Mouse (Mus musculus) ovary, postnatal 14 days (tissue): ENCODE measurements at regions not wholly inside any gene's neighbourhood (a gene's known extent, or its start where the extent isn't known, plus 50 kb on each side); places are given as distances from the start of the nearest gene placed in this dataset.

Source experiments
- DNase-seq: peaks from one replicate; pipeline ENCODE4 v3.0.0; 2022; ENCODE audit warnings: low spot score

DNA sequence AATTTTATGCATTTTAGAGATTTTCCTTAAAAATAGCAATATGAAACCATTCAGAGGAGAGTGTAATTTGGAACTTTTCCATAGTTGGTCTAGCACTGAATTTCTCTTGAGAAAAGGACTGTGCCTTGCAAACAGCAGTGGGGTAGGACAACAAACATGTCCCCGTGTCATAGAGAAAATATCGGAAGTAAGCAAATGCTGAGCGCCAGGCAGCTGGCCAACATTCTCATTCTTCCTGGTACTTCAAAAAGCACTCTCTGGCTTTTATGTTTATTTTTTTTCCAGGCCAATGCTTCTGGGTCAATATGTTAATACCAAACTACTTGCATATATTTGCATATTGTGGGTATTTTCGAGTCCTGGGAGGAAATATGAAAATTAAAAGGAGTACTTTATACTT, 568.5 kb downstream of the Btbd3 start:
- DNase-seq, result no peak

DNA sequence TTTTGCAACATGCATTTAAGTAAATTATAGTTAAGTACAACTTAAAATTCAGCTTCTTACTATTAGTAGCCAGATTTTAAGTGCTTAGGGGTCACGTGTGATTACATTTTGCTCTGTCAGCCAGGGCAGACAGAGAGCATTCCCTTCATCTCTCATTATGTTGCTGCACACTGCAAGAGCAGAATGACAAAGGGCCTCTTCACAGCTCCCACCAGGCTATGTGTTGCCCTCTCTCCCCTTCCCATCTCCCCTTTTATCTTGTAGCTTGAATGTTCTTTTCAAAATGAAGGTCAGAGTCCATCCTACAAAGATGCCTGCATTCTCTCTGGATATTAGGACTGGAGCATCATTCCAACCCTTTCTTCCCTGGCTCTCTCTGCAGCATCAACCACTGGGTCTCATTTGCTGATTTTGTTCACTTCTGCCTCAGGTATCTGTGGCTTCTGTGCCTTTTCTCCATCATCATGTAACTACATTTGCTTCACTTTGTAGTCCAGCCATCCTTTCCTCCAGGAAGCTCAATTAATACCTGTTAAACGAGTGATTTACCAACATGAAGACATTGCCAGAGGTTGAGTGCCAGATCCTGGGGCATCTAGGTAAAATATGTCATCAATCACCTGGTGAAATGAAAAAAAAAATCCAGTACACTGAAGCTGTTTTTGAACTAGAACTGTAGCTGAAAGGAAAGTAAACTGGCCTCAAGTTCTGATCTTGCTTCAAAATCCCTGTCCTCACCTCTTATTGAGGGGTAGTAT, 571.6 kb downstream of the Btbd3 start:
- no peak for DNase-seq

DNA sequence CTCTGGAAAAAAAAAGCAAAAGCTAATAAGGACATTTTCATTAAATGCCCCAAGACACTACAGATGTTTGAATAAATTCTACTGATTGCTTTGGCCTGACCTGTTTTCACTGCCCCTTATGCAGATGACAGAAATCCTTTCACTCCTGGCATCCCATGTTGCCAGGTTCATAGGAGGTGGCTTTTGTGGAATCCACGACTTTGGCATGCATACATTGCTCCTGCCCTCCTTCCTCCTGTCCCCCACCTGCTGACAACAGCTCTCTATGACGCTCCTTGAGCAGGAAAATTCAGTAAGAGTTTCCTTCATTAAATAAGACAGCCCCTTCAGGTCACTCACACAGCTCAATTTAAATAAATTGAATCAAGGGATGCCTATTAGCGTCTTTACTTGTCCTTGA, 582.5 kb downstream of the Btbd3 start:
- no peak for DNase-seq

DNA sequence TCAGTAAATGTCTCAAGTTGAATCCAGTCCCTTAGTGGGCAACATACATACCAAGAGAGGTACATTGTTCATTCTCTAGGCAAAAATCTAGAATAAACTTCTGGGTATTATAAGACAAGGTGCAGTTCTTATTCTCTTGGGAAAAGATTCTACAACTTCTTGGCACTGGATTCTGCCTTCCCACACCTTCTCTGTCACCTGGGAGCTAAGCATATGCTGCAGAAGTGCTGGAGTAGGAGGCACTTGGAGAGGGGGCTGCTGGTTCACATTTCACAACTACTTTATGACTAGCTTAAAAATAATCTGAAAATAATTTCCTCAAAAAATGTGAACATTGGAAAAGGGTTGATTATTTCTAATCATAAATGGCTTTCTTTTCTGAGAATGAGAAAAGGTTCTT, 602.8 kb downstream of the Btbd3 start:
- no peak for DNase-seq

DNA sequence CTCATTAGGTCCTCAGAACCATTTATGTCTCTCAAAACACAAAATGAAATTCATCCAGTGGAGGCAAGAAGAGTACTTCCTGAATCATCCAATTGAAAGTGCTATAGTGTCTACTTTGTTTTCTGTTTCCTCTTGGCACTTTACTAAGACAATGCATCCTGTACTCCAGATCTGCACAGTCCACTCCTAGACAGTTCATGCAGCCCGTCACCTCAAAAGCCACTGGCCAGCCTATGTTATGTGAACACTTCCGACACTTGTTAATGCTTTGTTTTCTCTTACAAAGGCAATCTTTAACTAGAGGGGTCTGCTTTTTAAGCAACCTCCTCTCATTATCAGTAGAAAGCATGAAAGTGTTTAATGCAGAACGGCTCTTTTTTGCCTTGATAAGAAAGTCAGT, 597.1 kb upstream of the Sptlc3 start:
- no peak for DNase-seq

DNA sequence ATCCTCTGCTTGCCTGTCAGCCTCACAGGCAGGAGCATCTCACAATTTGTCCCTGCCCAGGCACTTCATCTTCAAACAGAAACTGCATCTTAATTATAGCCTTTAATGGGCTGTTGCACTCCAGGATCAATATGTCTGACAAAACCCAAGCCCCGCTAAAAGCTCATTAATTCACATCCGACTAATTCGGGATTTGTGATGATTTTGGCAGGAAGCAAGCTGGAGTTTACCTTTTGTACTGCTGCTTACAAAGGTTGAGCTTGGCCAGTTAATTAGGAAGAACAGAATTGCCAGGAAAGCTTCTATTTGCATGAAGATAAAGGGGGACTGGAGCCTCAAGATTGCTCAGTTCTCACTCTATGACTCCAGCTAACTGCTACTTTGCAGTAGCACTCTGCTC, 596.6 kb upstream of the Sptlc3 start:
- no peak for DNase-seq

DNA sequence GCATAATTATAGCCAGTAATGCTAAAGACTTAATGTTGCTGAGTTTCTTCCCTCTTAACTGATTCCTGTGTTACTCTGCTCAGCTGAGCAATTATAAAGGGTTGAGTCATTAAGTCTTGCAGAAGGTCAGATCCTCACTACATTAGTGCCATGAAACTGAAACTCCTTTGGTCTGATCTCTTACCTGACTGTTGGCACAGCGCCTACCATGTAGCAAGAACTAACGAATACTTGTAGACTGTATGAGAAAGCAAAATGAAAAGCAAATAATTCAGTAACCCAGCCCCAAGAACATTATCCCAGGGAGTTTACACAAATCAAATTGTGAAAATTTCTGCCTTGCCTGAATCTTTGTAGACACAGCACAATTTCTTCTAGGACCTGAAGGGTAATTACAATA, 556.5 kb upstream of the Sptlc3 start:
- no peak for DNase-seq

DNA sequence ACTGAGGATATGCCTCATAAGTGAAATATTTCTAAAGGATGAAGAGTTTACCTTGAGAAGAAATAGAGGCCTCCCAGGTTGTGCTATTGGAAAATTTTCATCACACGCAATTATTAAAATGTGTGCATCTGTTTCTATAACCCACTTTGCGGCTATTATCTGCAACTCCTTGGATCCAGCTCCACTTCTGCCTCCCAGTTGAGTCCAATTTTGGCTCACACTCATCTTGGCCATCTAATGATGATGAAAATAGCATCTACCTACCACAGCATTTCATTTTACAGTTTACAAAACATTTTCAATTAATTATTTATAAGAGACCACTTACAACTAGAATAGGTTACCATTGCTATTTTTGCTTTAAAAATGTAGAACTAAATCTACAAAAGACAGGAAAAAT, 554.3 kb upstream of the Sptlc3 start:
- DNase-seq, result no peak

DNA sequence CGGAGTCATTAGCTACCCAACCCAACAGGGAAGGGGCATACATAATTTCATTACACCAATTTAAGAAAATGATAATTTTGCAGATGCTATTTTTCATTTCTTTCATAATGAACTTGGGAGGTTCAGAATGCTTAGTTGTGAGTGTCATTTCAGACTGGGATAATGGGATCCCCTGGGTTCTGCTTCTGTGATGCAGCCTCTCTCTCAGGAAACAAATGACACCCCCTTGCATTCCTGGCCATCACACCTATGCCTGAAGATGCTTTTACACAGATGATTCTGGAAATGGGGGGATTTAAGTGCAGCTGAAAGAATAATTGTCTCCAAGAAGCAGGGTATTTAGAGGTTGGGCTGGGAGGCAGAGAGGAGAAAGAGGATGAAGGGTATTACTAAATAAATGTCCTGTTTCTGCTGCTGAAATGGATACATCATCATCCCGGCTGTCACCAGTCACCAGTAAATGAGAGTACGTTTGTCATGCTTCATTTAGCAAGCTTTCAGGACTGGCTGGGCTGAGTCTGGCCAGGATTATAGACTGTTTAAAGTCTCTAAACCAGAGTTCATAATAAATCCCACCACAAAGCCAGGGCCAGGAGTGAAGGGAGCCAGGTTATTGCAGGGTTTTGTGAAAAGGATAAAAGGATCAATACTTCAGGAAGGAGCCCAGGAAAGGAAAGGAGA, 527.5 kb upstream of the Sptlc3 start:
- DNase-seq, result no peak

DNA sequence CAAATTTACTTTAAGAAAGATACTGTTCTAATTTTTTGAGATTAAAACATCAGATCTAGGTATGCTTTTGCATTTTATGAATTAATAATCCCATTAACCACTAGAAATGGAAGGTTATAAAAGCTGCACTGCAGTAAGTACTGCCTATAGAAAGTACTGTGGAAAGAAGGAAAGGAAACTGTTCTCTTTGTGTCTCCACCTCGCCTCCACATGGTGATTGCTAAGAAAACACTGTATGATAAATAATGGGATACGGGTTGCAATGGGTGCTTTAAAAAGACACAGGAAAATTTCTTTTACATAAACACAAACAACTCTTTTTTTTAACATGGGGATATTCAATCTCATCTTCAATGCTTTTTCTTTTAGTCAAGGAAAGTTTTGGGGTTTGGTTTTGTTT, 519.2 kb upstream of the Sptlc3 start:
- DNase-seq, result no peak

DNA sequence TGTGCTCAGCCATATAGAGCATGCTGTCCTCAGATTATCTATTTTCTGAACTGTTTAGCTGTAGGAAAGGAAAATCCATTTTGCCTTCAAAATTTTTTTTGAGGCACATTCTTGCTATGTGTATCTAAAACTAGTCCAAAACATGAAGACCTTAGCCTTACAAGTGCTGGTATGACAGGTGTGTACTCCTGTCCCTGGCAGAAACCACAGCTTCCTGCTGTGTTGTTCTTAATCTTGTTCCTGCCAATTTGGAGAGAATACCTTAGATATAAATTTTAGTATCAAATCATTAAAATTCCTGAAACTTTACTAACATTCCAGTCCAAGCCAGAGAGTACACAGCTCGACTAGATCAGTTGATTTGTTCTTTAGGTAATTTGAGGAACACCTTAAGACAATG, 503.7 kb upstream of the Sptlc3 start:
- DNase-seq, result no peak

DNA sequence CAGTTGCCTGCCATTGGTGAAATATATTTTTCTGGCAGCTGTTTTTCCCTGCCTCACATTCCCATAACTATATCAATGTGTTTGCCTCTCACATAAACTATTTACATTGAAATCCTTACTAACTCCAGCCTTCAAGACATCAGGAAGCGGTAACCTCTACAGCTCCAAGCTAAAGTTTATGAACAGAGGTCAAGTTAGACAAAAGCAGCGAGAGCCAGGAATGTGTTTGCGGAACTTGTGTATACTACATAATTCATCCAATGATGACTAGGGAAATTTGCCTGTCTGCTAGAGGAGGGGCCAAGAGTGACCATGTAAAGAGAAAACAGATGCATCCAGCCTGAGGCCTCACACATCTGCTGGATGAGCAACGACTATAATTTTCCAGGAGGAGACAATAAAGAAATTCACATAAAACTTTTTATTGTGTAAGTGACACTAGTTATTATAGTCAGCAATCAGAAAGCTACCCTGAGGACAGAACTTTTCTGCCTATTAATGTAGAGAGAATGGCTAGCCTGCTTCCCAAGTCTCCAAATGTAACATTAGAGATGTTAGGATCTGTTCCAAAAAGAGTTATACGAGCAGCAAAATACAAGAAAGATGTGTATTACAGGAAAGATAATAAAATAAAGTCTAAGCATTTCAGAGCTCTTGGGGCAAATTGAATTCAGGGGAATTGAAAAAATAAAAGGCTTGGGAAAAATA, 461.5 kb upstream of the Sptlc3 start:
- DNase-seq, result no peak

DNA sequence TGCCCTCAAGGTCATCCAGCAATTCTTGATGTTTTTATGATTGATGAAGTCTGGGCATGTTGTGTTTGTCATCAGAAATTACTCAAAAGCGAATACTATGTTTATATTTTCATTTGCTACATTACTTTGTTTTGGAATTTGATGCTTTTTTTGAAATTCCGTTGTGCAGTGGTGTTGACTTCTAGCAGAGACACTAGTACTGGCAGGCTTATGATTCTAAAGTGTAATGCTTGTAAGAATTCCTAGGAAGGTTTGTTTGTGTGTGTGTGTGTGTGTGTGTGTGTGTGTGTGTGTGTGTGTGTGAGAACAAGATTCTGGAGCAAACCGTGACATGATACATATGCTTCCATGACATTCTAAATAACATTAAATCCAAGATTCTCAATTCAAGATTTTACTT, 458.9 kb upstream of the Sptlc3 start:
- DNase-seq, result no peak

DNA sequence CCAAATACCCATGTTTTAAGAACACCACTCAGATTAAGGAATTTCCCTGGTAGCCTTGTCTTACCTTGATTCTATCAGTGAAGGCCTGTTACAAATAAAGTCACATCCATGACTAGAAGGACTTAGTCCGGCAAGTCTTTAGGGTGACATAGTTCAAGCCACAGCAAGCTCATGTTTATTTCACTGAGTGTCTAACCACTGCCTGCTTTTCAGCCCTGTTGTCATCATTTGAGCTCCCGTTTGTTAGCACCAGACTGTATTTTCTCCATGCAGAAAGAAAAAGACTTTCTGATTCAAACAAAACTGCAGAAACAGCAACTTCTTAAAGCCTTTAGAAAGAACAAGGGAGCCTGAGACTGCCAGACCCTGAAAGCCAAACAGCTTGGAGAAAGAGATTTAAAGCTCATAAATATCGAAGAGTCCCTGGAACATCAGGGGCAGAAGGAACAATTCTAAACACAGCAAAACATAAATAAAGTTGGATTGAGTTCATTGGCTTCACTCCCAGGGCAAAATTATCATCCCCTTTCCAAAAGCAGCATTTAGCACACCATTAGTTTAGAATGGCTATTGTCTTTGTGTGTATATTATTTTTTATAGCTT, 451.9 kb upstream of the Sptlc3 start:
- DNase-seq, result no peak

DNA sequence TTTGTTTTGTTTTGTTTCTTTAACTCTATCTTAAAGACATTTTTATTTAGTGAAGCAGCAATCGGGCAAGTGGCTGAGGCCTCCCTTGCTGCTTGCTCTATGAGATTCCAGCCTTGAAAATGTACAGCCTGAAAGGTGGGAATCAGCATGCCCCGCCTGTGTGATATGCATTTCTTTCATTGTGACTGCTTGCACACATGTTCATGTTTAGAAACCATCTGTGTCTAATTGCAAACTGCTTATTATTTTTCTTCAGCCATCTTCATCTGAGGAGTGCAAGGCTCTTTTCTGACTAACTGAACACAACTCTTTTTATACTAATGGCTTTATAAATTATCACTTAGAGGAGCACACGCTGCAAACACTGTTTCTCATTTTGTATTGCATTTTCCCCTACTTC, 449.0 kb upstream of the Sptlc3 start:
- DNase-seq, result no peak

DNA sequence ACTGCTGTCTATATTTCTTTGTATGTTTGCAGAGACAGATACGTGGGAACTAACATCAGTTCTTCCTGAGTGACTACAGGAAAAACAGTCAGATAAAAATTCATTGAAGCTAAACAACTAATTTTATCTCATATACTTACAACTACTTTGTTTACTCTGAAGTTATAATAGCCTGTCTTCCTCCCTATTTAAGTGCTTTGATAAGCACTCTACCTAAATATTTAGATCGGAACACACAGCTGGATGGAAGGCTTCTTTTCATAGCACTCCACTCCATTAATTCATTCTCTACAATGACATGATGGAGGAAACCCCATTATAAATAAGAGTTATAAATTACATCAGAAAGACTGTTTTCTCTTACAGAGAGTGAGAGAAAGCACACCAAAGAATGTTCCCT, 438.5 kb upstream of the Sptlc3 start:
- DNase-seq, result no peak

DNA sequence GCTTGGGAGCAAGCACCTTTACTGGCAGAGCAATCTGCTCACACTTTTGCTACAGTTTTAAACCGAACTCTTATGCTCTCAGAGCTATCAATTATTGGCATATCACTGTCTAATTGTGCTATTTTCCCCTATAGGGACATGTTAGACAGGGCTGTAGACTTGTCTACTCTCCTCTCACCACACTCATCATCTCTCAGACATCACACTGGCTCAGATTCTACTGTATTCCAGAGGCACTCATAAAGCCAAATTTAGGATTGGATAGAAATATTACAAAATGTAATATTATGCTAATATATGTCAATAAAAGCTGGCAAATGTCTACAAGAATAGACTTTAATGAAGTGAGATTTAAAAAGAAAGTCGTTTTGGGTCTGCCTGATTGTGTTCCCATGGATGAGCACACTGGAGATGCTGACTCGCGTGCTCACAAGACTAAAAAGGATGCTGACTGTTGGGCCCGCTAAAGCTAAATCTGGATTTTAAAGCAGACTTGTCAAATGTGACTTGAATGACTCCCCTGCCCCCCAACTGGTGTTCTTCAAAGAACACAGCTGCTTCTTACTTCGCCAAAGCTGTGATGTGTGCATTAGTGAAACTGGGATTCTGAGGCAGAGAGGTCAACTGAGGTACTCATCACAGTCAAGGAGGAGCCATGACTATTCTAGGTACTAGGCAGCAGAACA, 424.3 kb upstream of the Sptlc3 start:
- no peak for DNase-seq

DNA sequence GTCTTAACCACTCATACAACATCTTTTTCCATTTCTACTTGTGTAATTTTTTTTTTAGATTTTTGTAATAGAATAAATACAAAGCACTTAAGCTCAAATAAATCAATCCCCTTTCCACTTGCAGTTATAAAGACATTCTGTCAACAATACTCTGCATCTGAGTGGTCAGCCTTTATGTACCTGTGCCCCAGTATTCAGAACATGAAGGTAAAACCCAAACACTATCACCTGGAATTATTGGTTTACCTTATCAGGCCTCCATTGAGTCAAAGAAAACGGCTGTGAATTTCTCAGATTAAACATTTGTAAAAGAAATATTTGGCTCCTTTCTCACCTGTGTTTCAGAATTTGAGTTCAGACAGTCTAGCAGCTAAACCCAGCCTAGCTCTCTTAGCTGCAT, 422.0 kb upstream of the Sptlc3 start:
- DNase-seq, result no peak

DNA sequence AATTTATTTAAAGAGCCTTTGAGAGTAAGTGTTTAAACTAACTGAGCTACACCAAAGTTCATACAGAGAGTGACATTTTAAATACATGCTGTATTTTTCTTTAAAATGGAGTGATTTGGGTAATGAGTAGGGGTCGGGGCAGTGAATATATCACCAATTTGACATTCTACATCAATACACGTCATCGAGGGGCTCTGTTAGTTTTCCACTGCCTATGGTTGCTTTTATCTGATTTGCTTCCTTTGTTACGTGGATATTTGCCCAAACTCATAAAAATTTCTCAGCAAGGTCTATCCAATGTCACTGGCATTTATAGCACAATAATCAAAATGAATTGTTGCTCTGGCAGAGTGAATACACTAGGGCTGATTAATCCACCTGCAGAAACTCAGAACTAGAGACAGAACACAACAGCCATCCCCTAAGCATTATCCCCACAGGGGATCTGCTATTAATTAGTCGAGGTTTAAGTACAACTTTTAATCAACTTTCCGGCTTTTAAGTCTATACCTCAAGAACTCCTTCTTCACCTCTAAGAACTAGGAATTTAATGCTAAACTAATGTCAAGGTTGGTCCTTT, 400.1 kb upstream of the Sptlc3 start:
- DNase-seq, result no peak

DNA sequence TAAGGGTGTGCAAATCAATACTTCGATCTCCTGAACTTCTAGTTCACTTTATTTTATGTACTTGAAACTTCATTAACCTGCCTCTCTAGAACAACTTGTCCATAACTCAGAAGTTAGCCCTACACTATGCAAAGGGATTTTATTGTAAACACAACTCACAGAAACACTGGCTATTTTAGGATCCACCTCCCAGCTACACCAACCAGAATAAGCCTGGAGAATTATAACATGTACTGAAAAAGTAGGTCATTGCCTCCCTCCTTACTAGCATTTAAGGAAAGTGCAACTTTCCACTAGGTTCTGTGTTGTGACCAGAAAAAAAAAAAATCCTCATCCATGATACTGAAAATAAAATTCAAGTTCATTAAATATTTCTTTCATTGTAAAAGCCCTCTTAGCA, 382.0 kb upstream of the Sptlc3 start:
- no peak for DNase-seq

DNA sequence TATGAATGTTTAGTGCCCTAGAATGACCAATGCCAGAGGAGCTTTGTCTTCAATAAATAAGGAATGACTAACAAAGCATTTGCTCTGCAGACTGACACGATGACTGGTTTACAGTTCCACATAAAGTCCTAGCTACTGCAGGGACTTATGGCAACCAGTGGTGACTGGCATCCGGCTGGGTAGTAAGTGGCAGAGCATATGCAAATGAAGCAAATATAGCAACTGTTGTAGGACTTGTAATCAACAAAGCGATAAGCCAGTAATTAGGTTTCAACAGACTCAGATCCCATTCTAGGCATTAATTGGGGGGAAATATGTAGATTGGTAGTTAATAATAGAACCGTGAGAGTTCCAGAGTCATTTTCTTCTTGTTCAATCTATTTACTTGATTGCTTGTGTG, 379.2 kb upstream of the Sptlc3 start:
- no peak for DNase-seq

DNA sequence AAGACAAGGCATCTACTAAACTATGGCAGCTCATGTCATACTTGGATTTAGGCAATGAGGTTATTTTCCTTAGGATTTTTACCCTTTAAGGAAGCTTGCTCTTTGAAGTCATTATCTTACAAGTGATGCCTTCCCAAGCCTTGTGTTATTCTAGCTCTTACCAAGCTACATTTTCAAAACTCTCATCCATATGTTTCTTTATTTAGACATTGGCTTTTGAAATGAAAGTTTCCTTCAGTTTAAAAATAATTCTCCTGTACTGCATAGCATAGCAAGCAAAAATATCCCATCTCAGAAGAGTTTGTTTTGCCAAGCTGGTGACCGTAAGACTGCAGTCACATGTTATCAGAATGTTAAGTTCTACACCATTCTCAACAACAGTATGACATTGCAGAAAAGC, 372.8 kb upstream of the Sptlc3 start:
- DNase-seq, result no peak
